Mouse (Mus musculus): Measurements from ENCODE around the gene Tpst1.

Gene Tpst1

DNA sequence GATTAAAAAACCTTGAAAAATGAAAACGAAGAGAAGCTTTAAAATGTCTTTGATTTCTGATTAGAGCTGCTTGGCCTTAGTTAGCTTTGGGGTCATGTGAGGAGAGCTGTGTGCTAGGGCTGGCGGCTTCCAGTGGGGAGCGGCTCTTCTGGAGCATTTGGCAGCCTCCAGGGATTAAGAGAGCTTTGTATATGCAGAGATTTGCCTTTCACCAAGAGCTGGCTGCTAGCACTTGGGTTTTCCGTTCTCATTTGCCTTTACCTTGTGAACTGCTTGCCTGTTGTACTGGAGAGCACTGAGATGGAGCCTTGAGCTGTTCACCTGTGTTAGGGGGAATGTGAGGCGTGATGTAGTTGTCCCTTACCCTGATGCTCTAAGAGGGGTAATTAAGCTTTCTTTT is 20.6 kb upstream of the Tpst1 start:
- no peak for DNase-seq (ENCODE audit: low spot score in 2 of 2)

DNA sequence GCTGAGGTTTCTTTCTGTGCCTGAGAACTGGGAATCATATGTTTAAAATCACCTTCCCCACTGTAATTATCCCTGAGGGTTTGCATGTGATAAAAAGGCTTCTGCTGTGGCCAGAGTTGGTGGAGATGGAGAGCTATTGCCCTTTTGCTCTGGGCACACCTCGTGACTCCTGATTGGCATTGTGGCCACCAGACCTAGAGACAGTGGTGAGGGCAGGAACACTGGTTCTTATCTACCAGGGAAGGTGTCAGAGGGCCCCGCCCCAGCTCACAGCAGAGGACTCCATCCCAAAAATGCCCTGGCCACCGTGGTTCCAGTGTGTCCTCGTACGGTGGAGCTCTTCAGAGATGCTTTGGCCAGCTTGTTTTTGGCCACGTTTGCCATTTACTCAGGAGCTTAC is 20.2 kb upstream of the Tpst1 start:
- no peak for DNase-seq (ENCODE audit: low spot score in 2 of 2)

DNA sequence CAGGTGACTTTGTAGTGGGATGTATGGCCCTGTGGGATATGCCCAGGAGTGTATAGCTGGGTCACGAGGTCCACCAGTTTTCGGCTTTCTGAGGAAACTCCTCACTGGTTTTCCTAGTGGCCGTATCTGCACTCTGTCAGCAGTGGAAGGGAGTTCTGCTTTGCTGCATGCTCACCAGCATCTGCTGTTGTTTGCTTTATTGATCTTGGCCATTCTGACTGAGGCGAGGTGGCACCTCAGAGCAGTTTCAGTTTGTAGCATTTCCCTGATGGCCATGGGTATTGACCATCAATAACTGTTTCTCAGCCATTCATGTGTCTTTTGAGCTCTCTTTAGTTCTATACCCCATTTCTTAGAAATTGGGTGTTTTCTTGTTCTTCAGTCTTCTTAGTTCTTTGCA is 17.4 kb upstream of the Tpst1 start:
- no peak for DNase-seq (ENCODE audit: low spot score in 2 of 2)

DNA sequence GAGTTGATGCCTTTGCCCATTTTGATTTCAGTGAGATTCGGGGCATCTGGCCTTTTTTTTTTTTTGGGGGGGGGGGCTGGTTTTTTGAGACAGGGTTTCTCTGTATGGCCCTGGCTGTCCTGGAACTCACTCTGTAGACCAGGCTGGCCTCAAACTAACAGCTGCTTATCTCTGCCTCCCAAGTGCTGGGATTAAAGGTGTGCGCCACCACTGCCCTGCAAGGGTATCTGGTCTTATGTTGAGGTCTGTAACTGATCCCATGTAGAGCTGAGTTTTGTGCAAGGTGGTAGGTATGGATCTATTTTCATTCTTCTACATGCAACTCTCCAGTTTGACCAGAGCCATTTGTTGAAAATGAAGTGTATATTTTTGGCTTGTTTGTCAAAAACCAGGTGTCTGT is 16.8 kb upstream of the Tpst1 start:
- no peak for DNase-seq (ENCODE audit: low spot score in 2 of 2)

DNA sequence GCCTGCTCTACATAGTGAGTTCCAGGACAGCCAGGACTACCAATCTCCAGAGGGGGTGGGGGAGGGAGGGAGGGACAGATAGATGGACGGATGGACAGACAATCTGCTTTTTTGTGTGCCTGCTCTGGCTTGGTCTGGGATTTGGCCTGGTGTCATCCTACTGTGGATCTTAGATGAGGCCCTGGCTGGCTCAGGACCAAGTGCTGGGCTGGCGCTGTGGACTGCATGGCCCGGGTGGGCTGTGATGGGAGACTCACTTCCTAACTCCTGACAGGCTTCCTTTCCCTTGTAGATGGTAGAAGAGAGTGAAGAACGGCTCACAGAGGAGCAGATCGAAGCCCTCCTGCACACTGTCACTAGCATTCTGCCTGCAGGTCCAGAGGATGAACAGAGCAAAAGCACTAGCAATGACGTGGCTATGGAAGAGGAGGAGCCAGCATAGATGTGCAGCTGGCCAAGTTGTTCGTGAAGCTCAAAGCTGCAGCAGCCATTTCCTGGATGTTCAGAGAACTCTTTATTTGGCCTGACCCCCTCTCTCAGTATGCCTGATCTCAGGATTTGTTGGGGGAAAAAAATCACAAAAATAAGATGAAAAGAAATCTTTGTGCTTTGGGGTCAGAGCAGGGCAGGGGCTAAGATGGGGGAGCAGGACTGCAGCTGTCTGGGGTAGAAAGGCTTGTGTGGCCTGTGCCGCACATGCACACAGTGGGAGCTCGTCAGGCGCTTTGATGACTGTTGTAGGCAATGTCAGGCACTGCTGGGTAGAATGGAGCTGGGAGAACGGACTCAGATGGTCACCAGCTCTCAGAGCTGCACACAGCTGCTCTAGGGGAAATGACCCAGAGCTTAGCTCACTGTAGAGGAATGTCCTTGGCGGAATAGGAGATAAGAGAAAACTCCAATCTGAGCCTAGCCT is 13.5 kb upstream of the Tpst1 start:
- DNase-seq (ENCODE audit: low spot score in 2 of 2) = no peak

DNA sequence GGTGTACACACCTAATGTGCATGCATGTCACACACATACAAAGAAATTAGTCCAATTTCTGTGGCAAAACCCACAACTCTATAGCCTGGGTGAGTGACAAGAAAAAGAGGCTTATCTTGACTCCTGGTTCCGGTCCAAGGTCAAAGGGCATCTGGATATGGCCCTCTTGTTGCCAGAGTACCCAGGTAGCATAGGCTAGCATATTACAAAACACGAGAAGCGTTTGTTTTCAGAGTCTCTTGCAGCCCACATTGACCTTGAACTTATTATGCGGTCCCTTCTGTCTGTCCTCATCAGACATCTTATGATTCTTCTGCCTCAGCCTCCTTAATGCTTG is 12.8 kb upstream of the Tpst1 start:
- DNase-seq (ENCODE audit: low spot score in 2 of 2) = no peak

DNA sequence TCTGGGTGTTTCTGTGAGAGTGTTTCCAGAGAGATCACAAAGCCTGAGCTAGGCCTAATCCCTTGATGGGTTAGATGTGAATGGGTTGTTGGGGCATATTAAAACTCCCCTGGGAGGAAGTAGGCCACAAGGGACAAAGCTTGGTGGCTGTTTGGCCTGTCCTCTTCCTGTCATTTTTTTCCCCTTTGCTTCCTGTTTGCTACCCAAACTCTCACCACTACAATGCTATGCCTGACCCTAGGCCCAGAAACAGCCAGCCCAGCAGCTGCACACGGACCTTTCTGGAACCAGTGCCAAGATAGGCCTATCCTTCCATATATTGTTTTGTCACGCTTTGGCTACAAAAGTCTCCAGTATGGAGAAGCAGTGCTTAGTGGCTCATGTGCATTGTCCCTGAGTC is 11.0 kb upstream of the Tpst1 start:
- no peak for DNase-seq (ENCODE audit: low spot score in 2 of 2)

DNA sequence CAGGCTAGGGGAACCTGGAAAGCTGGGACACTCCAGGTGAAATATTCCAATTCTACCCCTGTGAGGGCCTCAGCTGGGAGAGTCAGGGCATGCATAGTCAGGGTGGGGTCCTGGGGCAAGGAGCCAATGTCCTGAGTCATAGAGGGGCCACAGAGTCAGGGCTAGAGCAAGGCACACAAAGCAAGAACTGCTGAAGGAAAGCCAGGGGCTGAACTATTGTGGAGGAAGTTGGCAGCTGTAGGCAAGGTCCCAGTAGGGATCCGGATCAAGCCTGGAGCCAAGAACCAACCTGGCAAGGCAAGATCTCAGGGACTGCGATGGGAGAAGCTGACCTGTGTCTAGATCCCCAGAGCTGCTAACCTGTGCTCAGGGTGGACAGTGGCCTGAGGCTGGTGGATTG is 9.4 kb upstream of the Tpst1 start:
- no peak for DNase-seq (ENCODE audit: low spot score in 2 of 2)

DNA sequence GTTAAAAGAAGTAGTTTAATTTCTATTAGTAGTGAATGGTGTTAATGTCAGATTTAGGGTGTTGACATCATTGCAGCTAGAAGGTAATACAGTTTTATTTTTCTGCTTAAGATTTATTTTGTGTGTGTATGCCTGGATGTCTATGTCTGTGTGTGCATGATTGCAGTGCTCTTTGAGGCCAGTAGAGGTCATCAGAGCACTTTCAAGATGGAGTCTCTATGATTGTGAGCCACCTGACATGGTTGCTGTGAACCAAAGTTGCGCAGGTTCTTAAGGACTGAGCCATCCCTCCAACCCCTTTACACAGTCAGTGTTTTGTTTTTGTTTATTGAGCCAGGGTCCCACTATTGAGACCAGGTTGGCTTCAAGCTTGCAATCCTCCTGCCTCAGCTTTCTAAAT is 7.5 kb upstream of the Tpst1 start:
- DNase-seq (ENCODE audit: low spot score in 2 of 2) = no peak

DNA sequence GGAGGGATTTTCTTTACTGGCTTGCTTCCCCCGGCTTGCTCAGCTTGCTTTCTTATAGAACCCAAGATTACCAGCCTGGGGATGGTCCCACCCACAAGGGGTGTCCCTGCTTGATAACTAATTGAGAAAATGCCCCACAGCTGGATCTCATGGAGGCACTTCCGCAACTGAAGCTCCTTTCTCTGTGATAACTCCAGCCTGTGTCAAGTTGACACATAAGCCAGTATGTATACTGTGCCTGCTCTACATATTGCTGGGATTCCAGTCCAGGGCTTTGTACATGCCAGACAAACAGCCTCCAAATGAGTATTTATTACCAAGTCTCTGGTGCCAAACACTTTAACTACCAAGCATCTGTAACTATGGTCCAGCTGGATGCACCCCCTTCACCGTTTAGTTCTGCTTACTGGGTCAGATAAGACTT is 5.3 kb upstream of the Tpst1 start:
- DNase-seq (ENCODE audit: low spot score in 2 of 2) = no peak

DNA sequence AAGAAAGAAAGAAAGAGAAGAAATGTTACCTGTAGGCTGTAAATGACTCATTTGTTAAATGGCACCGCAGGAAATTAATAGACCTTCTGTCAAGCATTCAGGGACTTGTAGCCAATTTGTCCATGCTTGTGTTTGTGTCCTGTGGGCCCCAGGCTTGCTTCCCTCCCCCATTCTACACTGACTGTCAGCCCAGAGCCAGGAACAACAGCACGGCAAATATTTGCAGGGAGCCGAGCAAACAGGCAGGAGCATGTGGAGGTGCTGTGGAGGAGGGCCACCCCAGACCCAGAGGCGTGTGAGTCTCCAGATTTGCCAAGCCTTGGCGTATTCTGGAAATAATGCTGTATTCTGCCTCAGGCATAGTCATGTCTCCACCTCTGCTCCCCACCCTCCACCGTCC is 1.4 kb downstream of the Tpst1 start:
- no peak for DNase-seq (ENCODE audit: low spot score in 2 of 2)

DNA sequence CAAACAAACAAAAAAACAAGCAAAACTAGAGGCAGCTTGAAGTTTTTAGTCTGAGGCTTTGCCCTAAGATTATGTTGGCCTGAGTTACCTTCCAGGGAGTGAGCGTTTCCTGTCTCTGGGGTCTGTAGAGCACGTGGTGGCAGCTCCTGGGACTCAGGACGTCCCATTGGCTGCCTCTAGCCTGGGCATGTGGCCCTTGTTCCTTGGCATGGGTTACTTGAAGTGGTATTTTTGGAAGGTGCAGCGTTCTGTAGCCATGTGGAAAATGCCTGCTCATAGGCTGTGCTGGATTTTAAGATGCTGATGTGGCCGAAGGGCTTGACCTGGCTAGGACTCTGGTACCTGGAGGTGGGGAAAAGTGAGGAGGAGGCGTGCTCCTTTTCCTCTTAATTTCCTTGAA is 3.3 kb downstream of the Tpst1 start:
- DNase-seq (ENCODE audit: low spot score in 2 of 2) = no peak

DNA sequence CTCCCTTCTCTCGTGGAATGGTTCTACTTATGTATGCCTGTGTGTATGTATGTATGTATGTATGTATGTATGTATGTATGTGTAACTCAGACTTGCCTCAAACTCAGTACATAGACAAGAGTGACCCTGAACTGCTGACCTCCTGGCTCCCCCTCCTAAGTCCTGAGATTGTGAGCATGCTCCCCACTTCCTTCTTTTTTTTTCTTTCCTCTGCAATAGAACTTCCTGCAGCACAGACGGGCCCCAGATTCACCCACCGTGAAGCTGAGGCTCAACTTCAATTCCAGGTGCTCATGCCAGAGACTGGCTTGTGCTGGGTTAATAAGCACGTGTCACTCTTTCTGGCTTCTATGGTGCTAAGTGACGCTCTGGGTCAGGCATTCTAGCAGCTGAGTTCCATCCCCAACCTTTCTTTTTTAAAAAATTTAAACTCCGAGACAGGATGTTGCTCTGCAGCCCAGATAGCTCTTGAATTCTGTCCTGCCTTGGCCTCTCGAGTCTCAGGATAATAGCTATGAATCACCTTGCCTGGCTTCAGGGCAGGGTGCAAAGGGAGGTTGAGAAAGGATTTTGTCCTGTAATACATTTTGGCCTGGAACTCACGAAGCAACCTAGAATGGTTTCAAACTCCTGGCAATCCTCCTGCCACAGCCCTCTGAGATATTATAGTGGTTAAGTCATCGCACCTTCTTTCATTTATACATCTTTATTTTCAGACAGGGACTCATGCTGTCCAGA is 5.1 kb downstream of the Tpst1 start:
- DNase-seq (ENCODE audit: low spot score in 2 of 2) = no peak

DNA sequence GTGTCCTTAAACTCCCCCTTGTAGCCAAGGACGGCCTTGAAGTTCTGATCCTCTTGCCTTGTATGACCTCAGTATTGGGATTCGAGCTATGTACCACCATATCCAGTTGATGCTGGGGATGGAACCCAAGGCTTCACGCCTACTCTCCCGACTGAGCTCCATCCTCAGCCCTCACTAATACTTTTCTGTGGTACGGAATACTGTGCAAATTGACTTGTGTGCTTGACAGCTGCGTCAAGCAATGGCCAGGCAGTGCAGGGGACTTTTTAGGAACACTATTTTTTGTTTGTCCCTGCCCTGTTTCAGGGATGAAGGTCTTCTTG is 5.7 kb downstream of the Tpst1 start:
- DNase-seq (ENCODE audit: low spot score in 2 of 2) = no peak

DNA sequence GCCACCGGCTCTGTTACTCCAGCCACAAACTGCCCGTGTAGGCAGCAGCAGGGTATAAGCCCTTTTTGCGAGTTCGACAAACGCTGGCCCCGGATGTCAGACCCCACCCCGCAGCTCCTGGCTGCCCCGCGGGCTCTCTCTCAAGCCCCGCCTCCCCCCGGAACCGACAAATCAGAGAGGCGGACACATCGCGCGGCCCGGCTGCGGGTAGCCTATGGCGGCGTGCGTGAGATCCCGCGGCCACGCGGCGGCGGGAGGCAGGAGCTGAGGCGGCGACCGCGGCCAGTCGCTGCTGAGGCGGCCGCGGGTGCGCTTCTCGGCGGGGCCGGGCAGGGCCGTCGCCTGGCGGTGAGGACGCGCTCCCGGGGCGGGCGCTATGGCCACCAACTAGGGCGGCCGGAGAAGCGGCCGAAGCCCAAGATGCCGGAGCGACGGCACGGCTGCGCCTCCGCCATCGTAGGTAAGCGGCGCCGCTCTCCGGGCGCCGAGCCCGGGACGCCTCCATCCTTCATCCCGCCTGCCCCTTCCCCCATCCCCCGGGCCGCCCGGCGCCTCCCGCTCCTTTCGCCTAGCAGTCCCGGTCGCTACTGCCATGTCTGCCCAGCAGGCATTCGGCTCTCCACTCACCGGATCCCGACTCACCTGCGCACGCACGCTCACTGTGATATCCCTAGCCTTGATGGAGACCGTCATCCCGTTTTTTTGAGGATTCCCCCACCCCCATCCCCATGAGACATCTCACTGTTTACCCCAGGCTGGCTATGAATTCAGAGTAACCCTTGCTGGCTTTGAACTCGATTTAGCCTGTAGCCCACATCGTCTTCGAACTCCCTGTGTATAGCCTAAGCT is 6.3 kb downstream of the Tpst1 start:
- peak; percentile 88 for DNase-seq (ENCODE audit: low spot score in 2 of 2)

DNA sequence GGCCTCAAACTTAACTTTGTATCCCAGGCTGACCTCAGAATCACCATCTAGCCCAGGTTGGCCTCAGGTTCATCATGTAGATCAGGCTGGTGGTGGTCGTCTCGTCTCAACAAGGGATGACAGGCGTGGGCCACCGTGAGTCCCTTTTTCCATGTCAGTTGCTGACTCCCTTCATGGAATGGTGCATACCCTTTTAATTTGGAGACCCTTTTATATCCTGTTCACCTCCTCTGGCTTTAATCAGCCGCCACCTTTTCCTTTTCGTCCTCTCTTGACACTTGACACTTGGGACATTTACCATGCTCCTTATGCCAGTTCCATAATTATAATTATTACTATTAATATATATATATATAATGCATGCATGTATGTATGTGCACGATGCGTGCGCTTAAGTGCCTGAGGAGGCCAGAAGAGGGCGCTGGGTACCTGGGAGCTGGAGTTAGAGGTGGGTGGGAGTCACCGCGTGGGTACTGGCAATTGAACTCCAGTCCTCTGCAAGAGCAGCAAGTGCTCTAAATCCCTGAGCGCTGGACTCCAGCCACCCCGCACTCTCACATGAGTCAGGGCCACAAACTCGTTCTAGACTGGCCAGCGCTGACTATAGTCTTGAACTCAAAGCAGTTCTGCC is 7.0 kb downstream of the Tpst1 start:
- no peak for DNase-seq (ENCODE audit: low spot score in 2 of 2)

DNA sequence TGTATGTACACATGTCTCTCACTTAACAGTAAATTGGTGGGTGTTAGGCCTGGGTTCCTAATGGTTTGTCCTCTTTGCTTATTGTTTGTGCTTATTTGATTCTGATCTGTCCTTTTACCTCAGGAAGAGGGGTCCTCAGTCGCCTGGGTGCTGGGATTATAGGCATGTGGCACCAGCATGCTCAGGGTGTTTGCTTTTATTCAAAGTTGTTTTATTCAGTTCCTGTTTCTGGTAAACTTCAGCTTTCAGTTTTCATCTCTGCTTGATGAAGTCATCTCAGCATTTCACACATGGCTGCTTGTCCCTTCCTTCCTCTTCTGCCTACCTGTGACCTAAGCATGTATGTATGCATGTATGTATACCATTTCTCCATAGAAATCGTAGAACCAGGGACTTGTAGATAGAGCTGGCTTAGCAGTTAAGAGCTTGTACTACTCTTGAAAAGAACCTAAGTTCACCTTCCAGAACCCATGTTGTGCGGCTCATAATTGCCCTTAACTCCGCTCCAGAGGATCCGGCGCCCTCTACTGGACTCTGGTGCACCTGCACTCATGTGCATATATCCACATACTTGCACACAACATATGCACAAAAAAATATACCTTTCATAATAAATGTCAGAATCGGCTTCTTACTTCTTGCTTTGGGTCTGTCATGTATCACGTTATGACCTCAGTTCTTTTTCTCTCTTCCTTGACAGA is 8.2 kb downstream of the Tpst1 start:
- no peak for DNase-seq (ENCODE audit: low spot score in 2 of 2)

DNA sequence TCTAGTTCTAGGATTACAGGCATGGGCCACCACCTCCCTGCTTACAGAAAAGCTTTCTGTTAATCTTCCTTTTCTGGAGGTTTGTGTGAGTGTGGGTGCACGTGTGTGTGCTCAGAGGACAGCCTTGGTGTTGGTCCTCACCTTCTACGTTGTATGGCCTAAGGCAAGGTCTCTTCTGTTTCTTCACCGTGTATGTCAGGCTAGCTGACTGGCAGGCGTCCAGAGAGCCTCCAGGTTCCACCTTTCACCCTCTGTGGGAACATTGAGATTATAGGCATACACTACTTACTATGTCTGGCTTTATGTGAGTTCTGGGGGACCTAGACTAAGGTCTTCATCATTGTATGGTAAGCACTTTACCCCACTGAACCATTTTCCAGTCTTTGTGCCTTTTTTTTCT is 9.3 kb downstream of the Tpst1 start:
- no peak for DNase-seq (ENCODE audit: low spot score in 2 of 2)

DNA sequence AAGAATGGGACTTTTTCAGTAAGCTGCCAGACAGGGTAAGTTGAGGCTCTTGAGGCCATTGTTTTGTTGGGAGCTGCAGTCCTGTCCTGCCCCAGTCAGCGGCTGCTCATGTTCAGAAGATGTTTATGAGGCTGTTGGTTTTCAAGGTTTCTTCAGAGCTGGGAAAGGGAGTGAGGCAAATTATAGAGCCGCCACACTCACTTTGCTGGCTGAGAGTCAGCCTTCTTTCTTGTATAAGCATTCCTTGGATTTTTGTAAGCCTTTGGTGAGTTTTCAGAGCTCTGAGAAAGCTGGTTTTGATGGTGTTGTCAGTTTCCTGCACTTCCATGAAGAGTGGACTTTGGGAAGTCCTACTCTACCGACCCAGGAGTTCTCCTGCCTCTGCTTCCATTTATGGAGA is 11.1 kb downstream of the Tpst1 start:
- DNase-seq (ENCODE audit: low spot score in 2 of 2) = no peak

DNA sequence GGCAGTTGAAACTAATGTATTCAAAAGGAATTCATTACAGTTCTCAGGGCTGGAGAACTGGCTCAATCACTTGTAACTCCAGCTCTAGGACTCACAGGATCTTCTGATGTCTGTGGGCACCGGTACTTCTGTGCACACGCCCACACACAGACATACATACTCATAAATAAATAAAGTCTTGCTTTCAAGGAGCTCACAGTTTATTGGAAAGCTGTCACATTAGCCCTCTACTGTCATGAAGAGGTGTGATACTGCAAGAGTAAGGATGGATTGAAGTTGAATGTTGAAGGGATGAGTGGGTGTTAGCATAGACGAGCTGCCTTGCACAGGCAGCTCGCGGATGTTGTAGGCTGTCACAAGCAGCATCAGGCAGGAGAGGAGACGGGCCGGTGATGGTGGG is 14.9 kb downstream of the Tpst1 start:
- peak in 1 of 2 experiments; percentile 54 for DNase-seq (ENCODE audit: low spot score in 2 of 2)

DNA sequence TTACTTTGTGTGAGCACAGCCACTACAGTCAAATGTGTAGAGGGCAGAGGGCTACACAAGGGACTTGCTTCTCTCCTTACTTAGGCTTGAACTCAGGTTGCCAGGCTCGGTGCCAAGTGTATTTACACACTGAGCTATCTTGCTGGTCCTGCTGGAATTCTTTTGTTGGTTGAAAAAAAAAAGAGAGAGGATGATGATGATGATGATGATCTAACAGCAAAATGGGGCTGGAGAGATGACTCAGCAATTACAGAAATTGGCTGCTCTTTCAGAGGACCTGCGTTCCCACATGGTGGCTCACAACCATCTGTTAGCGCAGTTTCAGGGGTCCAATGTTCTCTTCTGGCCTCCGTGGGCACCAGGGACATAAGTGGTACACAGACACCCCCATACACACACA is 15.5 kb downstream of the Tpst1 start:
- DNase-seq (ENCODE audit: low spot score in 2 of 2) = no peak

DNA sequence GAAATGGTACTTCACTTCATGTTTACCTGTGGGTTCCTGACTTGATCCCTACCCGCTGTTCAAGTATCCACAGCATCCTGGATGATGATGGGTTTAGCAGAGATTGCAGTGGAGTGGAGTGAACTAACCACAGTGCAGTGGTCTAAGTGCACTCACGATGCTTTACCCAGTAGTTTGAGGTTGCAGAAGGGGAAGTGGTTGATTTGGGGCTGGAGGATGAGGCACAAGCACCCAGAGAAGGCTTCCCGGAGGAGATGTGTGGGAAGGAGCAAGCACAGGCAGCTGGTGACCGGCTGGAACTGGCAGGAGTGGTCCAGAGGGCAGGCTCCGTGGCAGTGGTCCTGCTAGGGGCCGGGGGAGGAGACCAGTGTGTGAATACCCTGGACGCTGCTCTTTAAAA is 16.1 kb downstream of the Tpst1 start:
- no peak for DNase-seq (ENCODE audit: low spot score in 2 of 2)

Data from right cerebral cortex, postnatal 36 days (tissue).